Mouse (Mus musculus) lung, embryonic 14.5 days (tissue): ENCODE data around the gene Ahdc1. TPM values are rescaled to one million over a fixed set of nuclear protein-coding genes. Genes with fewer than 3 reads are reported as not detected.
"Not testable (repeated sequence)": the region's sequence is repeated elsewhere in the genome, so short reads cannot be mapped to it uniquely, and the experiment has no call there.

Experiments
- ATAC-seq: fragments of 200-750 bp; cut with Nextera tagmentation; 2 replicates; pipeline ENCODE4 v1.8.0; 2017; ENCODE audit warnings: mild to moderate bottlenecking, moderate TSS enrichment, moderate library complexity; ENCODE audit not compliant: insufficient read depth
- DNase-seq: peaks from one replicate; pipeline ENCODE4 v3.0.0-alpha.2; 2015
- H3K27ac ChIP-seq: fragments of 300-500 bp; sonication (generic); 2 replicates; pipeline ENCODE4 v1.5.1; 2014; ENCODE audit warnings: low read depth, mild to moderate bottlenecking, moderate library complexity
- H3K27me3 ChIP-seq: fragments of 300-500 bp; sonication (generic); 2 replicates; pipeline ENCODE4 v1.6.1; 2014; ENCODE audit warnings: low read length, control low read depth; ENCODE audit not compliant: insufficient read depth
- H3K36me3 ChIP-seq: fragments of 300-500 bp; sonication (generic); 2 replicates; pipeline ENCODE4 v1.6.1; 2014; ENCODE audit warnings: control low read depth; ENCODE audit not compliant: insufficient read depth
- H3K4me1 ChIP-seq: fragments of 300-500 bp; sonication (generic); 2 replicates; pipeline ENCODE4 v1.6.1; 2014; ENCODE audit warnings: antibody characterized with exemption, control low read depth; ENCODE audit not compliant: insufficient read depth
- H3K4me2 ChIP-seq: fragments of 300-500 bp; sonication (generic); 2 replicates; pipeline ENCODE4 v1.6.1; 2014; ENCODE audit warnings: mild to moderate bottlenecking
- H3K4me3 ChIP-seq: fragments of 300-500 bp; sonication (generic); 2 replicates; pipeline ENCODE4 v1.5.1; 2014; ENCODE audit warnings: low read depth, low read length
- H3K9ac ChIP-seq: fragments of 300-500 bp; sonication (generic); 2 replicates; pipeline ENCODE4 v1.6.1; 2014
- H3K9me3 ChIP-seq: fragments of 300-500 bp; sonication (generic); 2 replicates; pipeline ENCODE4 v1.6.1; 2016; ENCODE audit warnings: low read depth, low read length, control low read depth
- CTCF ChIP-seq: IDR thresholded peaks from 2 replicates; pipeline ENCODE4 v1.5.1; 2016; ENCODE audit warnings: antibody characterized with exemption, low read depth
- WGBS: fragments of 180-500 bp; shearing (Covaris S2); extraction: QIAGEN DNeasy Blood & Tissue Kit; methylation state at CpG from one replicate; pipeline ENCODE4 v1.1.7; 2014; 5-methylcytosine and 5-hydroxymethylcytosine counted together
- polyA plus RNA-seq: library from polyadenylated mRNA; unstranded; fragments of >200 nt; fragmentation: Nextera tagmentation; extraction: Ambion mirVana; gene quantifications from 2 replicates; pipeline ENCODE4 v1.2.1, GENCODE M21; 2014

Ahdc1 gene
- polyA plus RNA-seq, 1 experiment from 2014 or later, result 10.5 TPM

DNA sequence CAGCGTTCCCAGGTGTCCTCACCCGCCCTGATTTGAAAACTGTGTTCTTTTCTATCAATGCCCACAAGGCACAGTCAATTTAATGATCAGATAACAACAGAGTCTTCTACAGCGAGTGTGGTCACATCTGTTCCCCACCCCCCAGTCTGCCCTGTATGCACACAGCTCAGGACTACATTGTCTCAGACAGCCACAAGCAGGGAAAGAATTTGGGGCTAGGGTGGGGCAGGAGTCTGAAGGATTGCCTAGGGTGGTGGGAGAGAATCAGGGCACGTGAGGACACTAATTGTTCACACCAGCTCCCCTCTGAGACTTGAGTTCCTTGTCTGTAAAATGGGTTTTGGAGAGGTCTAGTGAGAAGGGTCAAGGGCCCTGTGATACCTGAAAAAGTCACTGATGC is 17.5 kb upstream of the Ahdc1 start:
- WGBS, result 57% methylated on average over 4 of the region's 4 CpGs
- Histone ChIP-seq H3K4me1 (no peaks in the 10 kb centered on the region), H3K4me3 (no peak overlapping the region), H3K4me2 (no peak overlapping the region), H3K9ac (no peak overlapping the region), H3K36me3 (no peaks in the 10 kb centered on the region), H3K9me3 (no peaks in the 10 kb centered on the region), H3K27ac (no peak overlapping the region), H3K27me3 (no peaks in the 10 kb centered on the region)
- DNase-seq (no peak), ATAC-seq (no peak)
- no peak for TF ChIP-seq CTCF

DNA sequence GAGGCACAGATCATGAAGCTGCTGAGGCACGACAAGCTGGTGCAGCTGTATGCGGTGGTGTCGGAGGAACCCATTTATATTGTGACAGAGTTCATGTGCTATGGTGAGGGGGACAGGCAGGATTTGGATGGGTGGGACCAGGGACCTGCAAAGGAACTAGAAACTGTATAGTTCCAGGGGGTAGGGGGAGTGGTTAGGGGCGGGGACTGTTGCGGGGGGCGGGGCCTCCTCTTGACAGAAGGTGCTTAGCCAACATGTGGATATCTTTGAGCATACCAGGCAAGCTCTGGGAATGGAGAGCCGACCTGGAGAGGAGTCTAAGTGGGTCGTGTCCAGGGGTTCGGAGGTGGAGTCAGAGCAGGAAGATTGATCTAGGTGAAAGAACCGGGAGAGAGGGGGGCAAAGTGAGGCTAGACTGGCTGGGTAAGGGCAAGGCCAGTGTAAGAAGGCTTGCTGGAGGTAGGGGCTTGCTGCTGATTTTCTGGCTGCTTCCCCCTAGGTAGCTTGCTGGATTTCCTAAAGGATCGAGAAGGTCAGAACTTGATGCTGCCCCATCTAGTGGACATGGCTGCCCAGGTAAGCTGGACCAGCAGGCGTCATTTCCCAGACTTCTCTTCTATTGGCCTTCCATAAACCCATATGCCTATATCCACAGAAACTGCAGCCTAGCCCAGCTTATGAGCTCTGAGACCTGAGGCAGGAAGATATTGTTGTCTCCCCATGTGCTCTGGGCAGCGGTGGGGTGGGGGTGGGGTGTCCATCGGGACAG is 13.4 kb upstream of the Ahdc1 start:
- ATAC-seq, result no peak
- H3K4me3 ChIP-seq, result no peak overlapping the region
- no peaks in the 10 kb centered on the region for H3K4me1 ChIP-seq
- no peak overlapping the region for H3K4me2 ChIP-seq
- H3K27me3 ChIP-seq, result no peaks in the 10 kb centered on the region
- H3K9ac ChIP-seq, result no peak overlapping the region
- no peak for DNase-seq
- no peaks in the 10 kb centered on the region for H3K9me3 ChIP-seq
- no peak overlapping the region for H3K27ac ChIP-seq
- no peak for TF ChIP-seq CTCF
- WGBS, result 38% methylated on average over 14 of the region's 14 CpGs
- no peaks in the 10 kb centered on the region for H3K36me3 ChIP-seq

DNA sequence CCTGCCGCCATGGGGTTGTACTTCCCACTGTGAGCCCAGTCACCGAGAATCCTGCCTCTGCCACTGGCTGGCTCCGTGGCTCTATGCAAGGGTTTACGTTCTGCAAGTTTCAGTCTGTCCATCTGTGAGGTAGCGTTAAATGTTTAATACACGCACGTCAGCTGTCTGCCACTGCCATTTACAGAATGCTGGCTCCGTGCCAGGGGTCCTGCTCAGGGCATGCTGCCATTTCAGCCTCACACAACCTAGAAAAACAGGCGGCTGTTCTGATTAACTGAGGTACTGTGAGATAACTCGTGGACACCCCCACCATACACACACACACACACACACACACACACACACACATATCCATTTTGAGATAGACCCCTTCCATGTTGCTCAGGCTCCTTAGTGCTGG is 8.2 kb upstream of the Ahdc1 start:
- 16% methylated on average over 10 of the region's 10 CpGs for WGBS
- no peak for TF ChIP-seq CTCF
- H3K27ac ChIP-seq, result no peak overlapping the region
- no peak overlapping the region for H3K4me3 ChIP-seq
- H3K4me2 ChIP-seq, result peak overlapping the region; percentile 20; the same call in 1 of the 2 replicates
- ATAC-seq, result 0 out of 2 replicates have a peak, but pooled peaks have one; percentile 12
- no peaks in the 10 kb centered on the region for H3K36me3 ChIP-seq
- DNase-seq, result peak; percentile 80
- no peaks in the 10 kb centered on the region for H3K27me3 ChIP-seq
- no peaks in the 10 kb centered on the region for H3K9me3 ChIP-seq
- no peaks in the 10 kb centered on the region for H3K4me1 ChIP-seq
- H3K9ac ChIP-seq, result no peak overlapping the region; the same call in 1 of the 2 replicates

DNA sequence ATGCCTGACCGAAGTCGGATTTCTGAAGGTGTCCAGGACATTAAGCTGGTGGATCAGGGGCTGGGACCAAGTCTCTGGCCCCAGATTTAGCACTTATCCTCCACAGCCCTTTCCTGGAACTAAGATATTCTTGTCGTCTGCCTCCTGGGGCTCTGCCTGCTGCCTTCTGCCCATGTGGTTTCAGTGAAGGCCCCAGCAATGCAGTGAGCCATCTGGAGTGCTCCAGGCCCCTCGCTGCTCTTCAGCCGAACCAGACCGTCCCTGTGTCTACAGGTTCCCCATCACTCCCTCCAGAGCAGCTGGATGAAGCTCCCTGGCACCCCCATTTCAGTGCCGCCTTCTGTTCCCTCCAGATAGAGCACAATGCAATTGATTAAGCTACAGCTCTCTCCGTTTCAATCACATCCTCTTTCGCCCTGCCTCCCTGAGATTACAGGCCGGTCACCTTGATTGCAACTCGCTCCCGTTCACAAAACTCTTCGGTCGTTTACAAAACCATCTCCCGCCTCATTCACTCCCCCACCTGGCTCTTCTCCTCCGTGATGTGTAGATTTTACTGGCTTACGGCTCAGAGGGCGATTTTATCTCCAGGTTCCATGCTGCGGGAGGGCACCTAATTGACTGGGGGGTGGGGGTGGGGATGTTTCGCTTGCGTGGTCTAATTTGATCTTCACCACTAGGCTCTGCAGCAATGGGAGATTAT is 7.6 kb upstream of the Ahdc1 start:
- no peaks in the 10 kb centered on the region for H3K9me3 ChIP-seq
- no peaks in the 10 kb centered on the region for H3K27me3 ChIP-seq
- H3K4me1 ChIP-seq, result no peaks in the 10 kb centered on the region; the same call in 1 of the 2 replicates
- WGBS, result 39% methylated on average over 21 of the region's 21 CpGs
- 0 out of 2 replicates have a peak, but pooled peaks have one; percentile 2 for ATAC-seq
- no peak for TF ChIP-seq CTCF
- H3K27ac ChIP-seq, result no peak overlapping the region
- no peak for DNase-seq
- H3K36me3 ChIP-seq, result no peaks in the 10 kb centered on the region
- no peak overlapping the region for H3K4me3 ChIP-seq
- H3K4me2 ChIP-seq, result no peak overlapping the region
- H3K9ac ChIP-seq, result no peak overlapping the region

GRCm38 (mm10) chr4:133005233-133005632 is 5.8 kb upstream of the Ahdc1 start:
- Histone ChIP-seq H3K27ac (no peak overlapping the region), H3K4me2 (no peak overlapping the region), H3K4me1 (no peaks in the 10 kb centered on the region; the same call in 1 of the 2 replicates), H3K36me3 (no peaks in the 10 kb centered on the region), H3K27me3 (peaks cover 9% of the 10 kb centered on the region), H3K9ac (no peak overlapping the region), H3K4me3 (no peak overlapping the region), H3K9me3 (no peaks in the 10 kb centered on the region)
- DNase-seq, result peak; percentile 95
- peak; percentile 38; the same call in 1 of the 2 replicates for ATAC-seq
- peak; percentile 100 for TF ChIP-seq CTCF
- 4% methylated on average over 3 of the region's 3 CpGs for WGBS

- 50% methylated on average over 6 of the region's 6 CpGs for WGBS
- H3K36me3 ChIP-seq, H3K9me3 ChIP-seq, ATAC-seq, H3K27ac ChIP-seq, DNase-seq, H3K9ac ChIP-seq, H3K4me2 ChIP-seq, H3K4me1 ChIP-seq, H3K4me3 ChIP-seq: not testable (repeated sequence)
- peaks cover 12% of the 10 kb centered on the region for H3K27me3 ChIP-seq
Observed at GRCm38 (mm10) chr4:133005885-133006451, 5.1 kb upstream of the Ahdc1 start.
